Mouse (Mus musculus) CH12.LX (cell line): Measurements from ENCODE around the gene Sp140. TPM values are rescaled to one million over a fixed set of nuclear protein-coding genes. Genes with fewer than 3 reads are reported as not detected.
"Not testable (repeated sequence)": the region's sequence is repeated elsewhere in the genome, so short reads cannot be mapped to it uniquely, and the experiment has no call there.

Experiments
- DNase-seq: peaks from one replicate; pipeline ENCODE4 v3.0.0-alpha.2; 2013; ENCODE audit errors: extremely low read depth
- H3K27ac ChIP-seq: 2 replicates; pipeline ENCODE4 v1.5.1; 2012; ENCODE audit warnings: low read depth, mild to moderate bottlenecking, control low read depth, moderate library complexity; ENCODE audit not compliant: insufficient read depth
- H3K27me3 ChIP-seq: replicated peaks from 2 replicates; pipeline ENCODE3; 2012; ENCODE audit warnings: inconsistent platforms
- H3K36me3 ChIP-seq, 2 experiments: replicated peaks in 1 of 2; 2 replicates each; pipeline versions ENCODE3 to v1.6.1; 2012; ENCODE audit warnings: inconsistent platforms in 1 of 2, low read length in 1 of 2, mild to moderate bottlenecking in 1 of 2, mixed read lengths in 1 of 2, moderate library complexity in 1 of 2; ENCODE audit not compliant: control insufficient read depth in 1 of 2, insufficient read depth in 1 of 2
- H3K4me1 ChIP-seq, 2 experiments: 2 replicates each; pipeline ENCODE4 v1.6.1; 2012; ENCODE audit warnings: inconsistent platforms in 1 of 2, moderate library complexity in 1 of 2; ENCODE audit not compliant: insufficient read depth in 2 of 2, control insufficient read depth in 1 of 2
- H3K4me2 ChIP-seq: 2 replicates; pipeline ENCODE4 v1.6.1; 2012; ENCODE audit warnings: low read depth, mild to moderate bottlenecking, control low read depth; ENCODE audit not compliant: poor library complexity, insufficient read depth, severe bottlenecking
- H3K4me3 ChIP-seq, 3 experiments: fragments of 150-350 bp in 1 of 3; sonication (generic) in 1 of 3; replicated peaks in 1 of 3; 2 replicates each; pipeline versions ENCODE3 to v1.5.1; 2011 to 2012; ENCODE audit warnings: low read depth in 2 of 3, low read length in 2 of 3, mild to moderate bottlenecking in 2 of 3, moderate library complexity in 2 of 3, control low read depth in 1 of 3, improper control_type of control experiment in 1 of 3, inconsistent platforms in 1 of 3, mixed read lengths in 1 of 3; ENCODE audit not compliant: poor library complexity in 1 of 3
- H3K79me2 ChIP-seq: replicated peaks from 2 replicates; pipeline ENCODE4 v1.6.1; 2012; ENCODE audit warnings: mild to moderate bottlenecking, moderate library complexity; ENCODE audit not compliant: control insufficient read depth, poor library complexity, insufficient read depth, severe bottlenecking; ENCODE audit errors: extremely low read depth
- H3K9ac ChIP-seq: 2 replicates; pipeline ENCODE4 v1.6.1; 2012; ENCODE audit warnings: low read depth, mild to moderate bottlenecking, control low read depth, moderate library complexity; ENCODE audit not compliant: insufficient read depth
- H3K9me3 ChIP-seq: replicated peaks from 2 replicates; pipeline ENCODE3; 2012; ENCODE audit warnings: low read length, inconsistent platforms, mixed read lengths
- BHLHE40 ChIP-seq: IDR thresholded peaks from 2 replicates; pipeline ENCODE4 v1.6.1; 2011; ENCODE audit warnings: mild to moderate bottlenecking, low read depth, low read length, improper control_type of control experiment
- CHD2 ChIP-seq: IDR thresholded peaks from 2 replicates; pipeline ENCODE4 v1.6.1; 2011; ENCODE audit warnings: low read length, improper control_type of control experiment
- ELF1 ChIP-seq: IDR thresholded peaks from 2 replicates; pipeline ENCODE4 v1.6.1; 2014; ENCODE audit warnings: low read depth, mild to moderate bottlenecking, inconsistent platforms, low read length, improper control_type of control experiment
- EP300 ChIP-seq: IDR thresholded peaks from 2 replicates; pipeline ENCODE4 v1.6.1; 2011; ENCODE audit warnings: low read length, improper control_type of control experiment
- ETS1 ChIP-seq: conservative IDR thresholded peaks from 2 replicates; pipeline ENCODE4 v1.6.1; 2012; ENCODE audit warnings: low read depth, mild to moderate bottlenecking, inconsistent platforms, low read length, improper control_type of control experiment, moderate library complexity
- IRF4 ChIP-seq: IDR thresholded peaks from 2 replicates; pipeline ENCODE4 v1.6.1; 2014; ENCODE audit warnings: low read depth, mild to moderate bottlenecking, inconsistent platforms, low read length, improper control_type of control experiment
- JUN ChIP-seq: IDR thresholded peaks from 2 replicates; pipeline ENCODE4 v1.6.1; 2011; ENCODE audit warnings: low read depth, mild to moderate bottlenecking, low read length, improper control_type of control experiment, moderate library complexity; ENCODE audit not compliant: insufficient read depth
- JUND ChIP-seq: conservative IDR thresholded peaks from 2 replicates; pipeline ENCODE4 v1.6.1; 2011; ENCODE audit warnings: low read depth, low read length, improper control_type of control experiment
- MAX ChIP-seq: IDR thresholded peaks from 2 replicates; pipeline ENCODE4 v1.6.1; 2011; ENCODE audit warnings: low read length, improper control_type of control experiment
- MEF2A ChIP-seq: IDR thresholded peaks from 2 replicates; pipeline ENCODE4 v1.6.1; 2014; ENCODE audit warnings: low read depth, mild to moderate bottlenecking, inconsistent platforms, low read length, improper control_type of control experiment, borderline replicate concordance
- MYC ChIP-seq: IDR thresholded peaks from 2 replicates; pipeline ENCODE4 v1.6.1; 2011; ENCODE audit warnings: low read depth, mild to moderate bottlenecking, improper control_type of control experiment, low read length
- NELFE ChIP-seq: IDR thresholded peaks from 2 replicates; pipeline ENCODE4 v1.6.1; 2011; ENCODE audit warnings: low read depth, low read length, improper control_type of control experiment
- POLR2A ChIP-seq: IDR thresholded peaks from 2 replicates; pipeline ENCODE4 v1.6.1; 2011; ENCODE audit warnings: low read depth, mild to moderate bottlenecking, improper control_type of control experiment, low read length
- RCOR1 ChIP-seq: conservative IDR thresholded peaks from 2 replicates; pipeline ENCODE4 v1.6.1; 2012; ENCODE audit warnings: low read depth, mild to moderate bottlenecking, inconsistent platforms, low read length, improper control_type of control experiment
- dilution Hi-C: fragments of 300-500 bp; cut with MboI; formaldehyde crosslinking; loops from 2 replicates; pipeline ENCODE4 v1.14.3; 2020; ENCODE audit warnings: low sequenced_read_pairs; ENCODE audit not compliant: extremely low pct_unique_long_range_greater_than_20kb, extremely low pct_ligation_motif_present
- in situ Hi-C: fragments of 300-500 bp; cut with MboI; formaldehyde crosslinking; loops from 3 replicates; pipeline ENCODE4 v1.14.3; 2019; ENCODE audit warnings: low sequenced_read_pairs, low pct_ligation_motif_present, low pct_unique_long_range_greater_than_20kb, mixed read lengths
- polyA plus RNA-seq: library from polyadenylated mRNA; unstranded; fragments of >175 nt; gene quantifications from 2 replicates; pipeline ENCODE4 v1.2.1, GENCODE M21; 2012; ENCODE audit warnings: low read depth; ENCODE audit not compliant: insufficient read length
- total RNA-seq, 2 experiments: library from RNA; depleted of rRNA; stranded (reverse); fragments of 300-350 nt in 1 of 2; fragments of >200 nt in 1 of 2; gene quantifications; 2 replicates each; pipeline ENCODE4 v1.2.3; 2012 to 2014

The Sp140 gene
- total and polyA plus RNA-seq, 3 experiments: 127 to 241 (median 197) TPM

GRCm38 (mm10) chr1:85636936-85637335, 36.8 kb downstream of the Sp140 start:
- H3K79me2 ChIP-seq, H3K4me2 ChIP-seq, H3K4me3 ChIP-seq, in situ Hi-C loops, dilution Hi-C loops, H3K9ac ChIP-seq, H3K9me3 ChIP-seq, H3K36me3 ChIP-seq, H3K27me3 ChIP-seq: not testable (repeated sequence)
- DNase-seq: peak; percentile 49
- TF ChIP-seq IRF4 (peak; percentile 82), RCOR1 (0 out of 2 replicates have a peak, but pooled peaks have one; percentile 41), JUN (peak; percentile 25; the same call in 1 of the 2 replicates), EP300 (peak; percentile 75), MEF2A (peak; percentile 52; the same call in 1 of the 2 replicates), JUND (0 out of 2 replicates have a peak, but pooled peaks have one; percentile 17), CHD2 (peak; percentile 43; the same call in 1 of the 2 replicates), MAX (0 out of 2 replicates have a peak, but pooled peaks have one; percentile 27), MYC (0 out of 2 replicates have a peak, but pooled peaks have one; percentile 42), ETS1 (peak; percentile 41), BHLHE40 (peak; percentile 68)
- peak overlapping the region; percentile 58; the same call in 1 of the 2 replicates for H3K27ac ChIP-seq
- H3K4me1 ChIP-seq: peaks cover 14 to 26% of the 10 kb centered on the region in 2 experiments

GRCm38 (mm10) chr1:85638144-85638543, 38.0 kb downstream of the Sp140 start:
- Histone ChIP-seq H3K36me3 (peaks cover 7 to 11% of the 10 kb centered on the region in 2 experiments), H3K4me1 (peaks cover 14 to 26% of the 10 kb centered on the region in 2 experiments)
- dilution Hi-C loops, H3K4me3 ChIP-seq, in situ Hi-C loops, H3K4me2 ChIP-seq, H3K27me3 ChIP-seq, DNase-seq, H3K27ac ChIP-seq, H3K79me2 ChIP-seq, H3K9me3 ChIP-seq, H3K9ac ChIP-seq: not testable (repeated sequence)

DNA sequence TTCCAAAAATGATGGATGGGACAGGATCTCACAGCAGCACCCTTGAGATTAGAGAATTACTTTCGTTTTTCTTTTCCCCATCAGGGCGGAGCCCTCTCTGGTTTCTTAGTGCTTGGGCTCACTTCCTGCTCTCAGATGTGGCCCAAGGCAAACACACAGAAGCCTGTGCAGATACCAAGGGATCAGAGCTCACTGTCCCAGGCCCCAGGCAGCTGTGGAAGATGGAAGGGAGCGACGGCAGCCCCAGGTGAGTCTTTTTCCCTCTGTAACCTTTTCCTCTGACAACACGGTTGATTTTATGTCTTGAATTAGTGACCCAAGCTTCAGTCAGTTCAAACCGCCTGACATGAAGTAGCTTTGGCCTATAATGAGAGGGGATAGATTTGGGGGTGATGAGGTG, 49.7 kb downstream of the Sp140 start, which contains the start of gene Sp100:
Gene Sp100, plus strand, starts transcription at position 108 of the 400 bp plus-strand sequence.
- TF ChIP-seq POLR2A (peak; percentile 51), NELFE (peak; percentile 26; the same call in 1 of the 2 replicates), ELF1 (peak; percentile 43; the same call in 1 of the 2 replicates)
- peak; percentile 39 for DNase-seq
- in situ Hi-C loops, H3K79me2 ChIP-seq, dilution Hi-C loops, H3K36me3 ChIP-seq, H3K27me3 ChIP-seq, H3K9me3 ChIP-seq, H3K27ac ChIP-seq: not testable (repeated sequence)
- peak within 1 kb of the TSS; percentile 28 to 71 (median 65) for H3K4me3 ChIP-seq
- peaks cover 2 to 20% of the 10 kb centered on the region in 2 experiments; a peak in 3 of 4 replicates for H3K4me1 ChIP-seq
- peak within 1 kb of the TSS; percentile 89 for H3K9ac ChIP-seq
- H3K4me2 ChIP-seq: peak within 1 kb of the TSS; percentile 91

- H3K27me3 ChIP-seq, H3K79me2 ChIP-seq, in situ Hi-C loops, H3K36me3 ChIP-seq, H3K9me3 ChIP-seq, DNase-seq, dilution Hi-C loops, H3K27ac ChIP-seq: not testable (repeated sequence)
- H3K4me1 ChIP-seq: peaks cover 2 to 18% of the 10 kb centered on the region in 2 experiments; a peak in 3 of 4 replicates
- peak overlapping the region in 2 of 3 experiments; percentile 19 to 54 for H3K4me3 ChIP-seq
- peak overlapping the region; percentile 29 for H3K4me2 ChIP-seq
- peak overlapping the region; percentile 1; the same call in 1 of the 2 replicates for H3K9ac ChIP-seq
These were observed 50.3 kb downstream of the Sp140 start for GRCm38 (mm10) chr1:85650524-85650923.
